Mouse (Mus musculus) E14TG2a.4 (cell line): Measurements from ENCODE around the gene Stard13.

Source experiments
- H3K27me3 ChIP-seq: 2 replicates; pipeline ENCODE4 v1.6.1; 2014; ENCODE audit warnings: low read length, control low read depth; ENCODE audit not compliant: insufficient read depth
- H3K36me3 ChIP-seq: 2 replicates; pipeline ENCODE4 v1.6.1; 2014; ENCODE audit warnings: low read length, control low read depth; ENCODE audit not compliant: insufficient read depth
- H3K4me1 ChIP-seq: replicated peaks from 2 replicates; pipeline ENCODE4 v1.6.1; 2014; ENCODE audit warnings: low read depth, low read length, control low read depth
- H3K4me3 ChIP-seq: replicated peaks from 2 replicates; pipeline ENCODE4 v1.5.1; 2014; ENCODE audit warnings: mild to moderate bottlenecking, low read length
- H3K9me3 ChIP-seq: 2 replicates; pipeline ENCODE4 v1.6.1; 2014; ENCODE audit warnings: low read length, control low read depth
- CTCF ChIP-seq: conservative IDR thresholded peaks from 2 replicates; pipeline ENCODE4 v1.5.1; 2014; ENCODE audit warnings: low read length
- NANOG ChIP-seq: IDR thresholded peaks from 2 replicates; pipeline ENCODE4 v1.6.1; 2014; ENCODE audit warnings: borderline replicate concordance, low read length, mixed read lengths
- POU5F1 ChIP-seq: IDR thresholded peaks from 2 replicates; pipeline ENCODE4 v1.6.1; 2014; ENCODE audit warnings: low read length, borderline replicate concordance

The Stard13 gene

DNA sequence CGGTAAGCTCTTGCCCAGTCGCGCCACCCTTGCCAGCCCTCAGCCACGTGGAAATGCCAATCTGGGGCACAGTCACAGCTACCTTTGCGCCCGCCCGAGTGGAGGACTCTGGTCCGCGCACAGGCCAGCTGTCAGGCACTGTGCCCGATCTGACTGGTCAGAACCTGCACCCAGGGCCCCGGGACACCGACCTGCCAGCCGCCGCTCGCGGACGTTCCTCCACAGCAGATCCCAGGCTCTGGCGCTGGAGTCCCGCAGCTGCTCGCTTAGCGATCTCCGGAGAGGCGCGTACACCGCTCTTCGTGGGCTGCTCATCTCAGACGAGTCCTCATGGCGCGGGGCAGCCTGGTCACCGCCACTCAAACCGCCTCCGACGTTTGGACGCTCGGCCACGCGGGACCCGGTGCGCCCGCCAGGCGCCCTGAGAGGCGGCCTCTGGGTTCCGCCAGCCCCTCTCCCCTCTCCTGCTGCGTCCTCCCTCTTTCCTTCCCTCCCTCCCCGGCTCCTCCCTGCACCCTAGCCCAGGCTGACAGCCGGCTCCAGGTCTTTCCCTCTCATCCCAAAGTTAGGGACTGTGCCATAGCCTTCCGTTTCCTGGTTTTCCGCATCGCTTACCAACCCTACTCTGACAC, at the start of gene Stard13:
Gene Stard13 (minus strand): TSS at position 437 of the 632 bp plus-strand sequence.
- H3K4me3 ChIP-seq: peak within 1 kb of the TSS; percentile 82
- no peaks in the 10 kb centered on the region for H3K9me3 ChIP-seq

DNA sequence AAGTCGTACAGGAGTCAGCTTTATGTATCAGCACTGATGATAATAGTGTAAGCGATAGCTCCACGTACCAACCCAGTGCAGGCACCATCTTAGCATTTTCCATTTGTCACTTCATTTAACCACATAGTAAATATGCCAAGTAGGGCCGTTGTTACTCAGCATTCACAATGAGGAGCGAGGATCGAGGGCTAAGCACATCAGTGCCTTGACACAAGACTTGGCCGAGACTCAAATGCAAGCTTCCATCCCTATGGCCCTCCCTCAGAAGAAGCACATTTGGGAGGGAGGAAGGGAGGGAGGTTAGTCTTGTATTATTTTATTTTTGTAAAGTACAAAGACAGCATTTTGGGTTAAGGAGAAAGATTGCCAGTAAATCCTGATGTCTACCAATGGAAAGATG, 45.9 kb upstream of the Stard13 start:
- Histone ChIP-seq H3K36me3 (no peaks in the 10 kb centered on the region), H3K4me3 (no peak overlapping the region), H3K27me3 (no peaks in the 10 kb centered on the region), H3K4me1 (no peaks in the 10 kb centered on the region), H3K9me3 (no peaks in the 10 kb centered on the region)
- TF ChIP-seq CTCF: no peak
- TF ChIP-seq POU5F1: no peak
- TF ChIP-seq NANOG: no peak

More for the DNA sequence above, at the start of gene Stard13:
- no peaks in the 10 kb centered on the region for H3K36me3 ChIP-seq
- peaks cover 40% of the 10 kb centered on the region for H3K27me3 ChIP-seq
- peaks cover 38% of the 10 kb centered on the region for H3K4me1 ChIP-seq
- TF ChIP-seq CTCF (no peak), NANOG (no peak), POU5F1 (no peak)

DNA sequence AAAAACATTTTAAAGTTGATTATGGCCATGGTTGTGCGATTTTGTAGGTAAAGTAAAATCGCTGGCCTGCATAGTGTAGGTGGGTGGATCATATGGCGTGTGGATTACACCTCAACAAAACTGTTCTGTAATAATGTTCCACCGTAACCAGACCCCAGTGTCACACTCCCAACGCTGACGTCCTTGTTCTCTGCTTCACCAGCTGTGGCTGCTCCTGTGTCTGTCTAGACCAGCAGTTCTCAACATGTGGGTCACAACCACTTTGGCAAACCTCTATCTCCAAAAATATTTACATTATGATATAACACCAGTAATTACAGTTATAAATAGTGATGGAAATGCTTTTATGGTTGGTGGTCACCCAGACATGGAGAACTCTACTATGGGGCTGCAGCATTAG, 44.3 kb upstream of the Stard13 start:
- Histone ChIP-seq H3K27me3 (no peaks in the 10 kb centered on the region), H3K4me1 (no peaks in the 10 kb centered on the region), H3K9me3 (no peaks in the 10 kb centered on the region), H3K36me3 (no peaks in the 10 kb centered on the region), H3K4me3 (no peak overlapping the region)
- no peak for TF ChIP-seq POU5F1
- TF ChIP-seq NANOG: no peak
- TF ChIP-seq CTCF: no peak

DNA sequence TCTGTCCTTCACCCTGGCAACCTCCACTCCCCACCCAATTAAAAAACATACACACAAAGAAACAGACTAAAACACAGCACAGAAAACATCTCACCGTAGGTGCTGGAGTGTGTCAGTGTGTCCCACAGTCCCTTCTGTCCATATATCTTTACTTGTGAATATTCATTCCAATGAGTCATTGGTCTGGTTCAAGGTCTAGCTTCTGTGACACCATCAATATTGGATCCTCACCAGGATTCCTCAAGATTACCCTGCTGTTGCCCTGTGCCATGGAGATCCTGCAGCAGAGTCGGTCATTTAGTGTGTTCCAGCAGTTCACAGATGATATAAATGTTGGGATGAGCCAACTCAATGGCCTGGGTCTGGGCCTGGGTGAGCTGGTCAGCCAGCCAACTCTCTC, 42.4 kb upstream of the Stard13 start:
- Histone ChIP-seq H3K9me3 (no peaks in the 10 kb centered on the region), H3K36me3 (no peaks in the 10 kb centered on the region), H3K4me3 (no peak overlapping the region), H3K4me1 (no peaks in the 10 kb centered on the region), H3K27me3 (no peaks in the 10 kb centered on the region)
- TF ChIP-seq NANOG (no peak), CTCF (no peak), POU5F1 (no peak)

DNA sequence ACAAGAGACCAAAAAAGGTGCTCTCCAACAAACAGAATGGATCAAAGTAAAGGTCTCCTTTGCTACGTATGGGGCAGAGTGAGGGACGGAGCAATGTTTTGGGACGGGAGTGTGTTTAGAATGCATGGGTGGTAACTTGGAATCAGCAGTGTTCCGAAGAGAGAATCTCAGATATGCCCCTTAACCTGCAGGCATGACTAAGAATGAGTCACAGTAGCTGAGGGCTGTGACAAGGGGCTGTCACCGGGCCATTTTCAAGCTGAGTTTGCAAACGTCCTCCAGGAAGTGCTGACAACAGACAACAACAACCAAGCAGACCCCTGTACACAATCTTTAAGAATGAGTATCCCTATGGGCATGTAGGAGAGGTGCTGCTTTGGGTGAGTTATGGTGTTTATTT, 40.6 kb upstream of the Stard13 start:
- Histone ChIP-seq H3K4me1 (no peaks in the 10 kb centered on the region), H3K27me3 (no peaks in the 10 kb centered on the region), H3K9me3 (no peaks in the 10 kb centered on the region), H3K36me3 (no peaks in the 10 kb centered on the region), H3K4me3 (no peak overlapping the region)
- TF ChIP-seq NANOG: no peak
- TF ChIP-seq CTCF: no peak
- no peak for TF ChIP-seq POU5F1

DNA sequence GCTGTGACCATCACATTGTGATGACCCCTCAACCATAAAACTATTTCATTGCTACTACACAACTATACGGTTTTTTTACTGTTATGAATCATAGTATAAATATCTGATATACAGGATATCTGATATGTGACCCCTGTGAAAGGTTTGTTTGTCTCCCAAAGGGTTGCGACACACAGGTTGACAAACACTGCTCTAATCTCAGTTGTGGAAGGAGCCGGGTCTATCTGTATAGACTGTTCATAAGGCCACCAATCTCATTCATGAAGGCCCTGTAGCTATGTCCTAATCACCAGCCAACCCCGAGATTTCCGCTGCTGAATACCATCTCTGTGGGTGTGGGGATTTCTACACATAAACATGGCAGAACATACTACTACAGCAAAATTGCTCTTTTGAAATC, 37.2 kb upstream of the Stard13 start:
- no peaks in the 10 kb centered on the region for H3K4me1 ChIP-seq
- H3K36me3 ChIP-seq: no peaks in the 10 kb centered on the region
- no peaks in the 10 kb centered on the region for H3K27me3 ChIP-seq
- H3K9me3 ChIP-seq: no peaks in the 10 kb centered on the region
- TF ChIP-seq CTCF (no peak), NANOG (no peak), POU5F1 (no peak)
- H3K4me3 ChIP-seq: no peak overlapping the region

DNA sequence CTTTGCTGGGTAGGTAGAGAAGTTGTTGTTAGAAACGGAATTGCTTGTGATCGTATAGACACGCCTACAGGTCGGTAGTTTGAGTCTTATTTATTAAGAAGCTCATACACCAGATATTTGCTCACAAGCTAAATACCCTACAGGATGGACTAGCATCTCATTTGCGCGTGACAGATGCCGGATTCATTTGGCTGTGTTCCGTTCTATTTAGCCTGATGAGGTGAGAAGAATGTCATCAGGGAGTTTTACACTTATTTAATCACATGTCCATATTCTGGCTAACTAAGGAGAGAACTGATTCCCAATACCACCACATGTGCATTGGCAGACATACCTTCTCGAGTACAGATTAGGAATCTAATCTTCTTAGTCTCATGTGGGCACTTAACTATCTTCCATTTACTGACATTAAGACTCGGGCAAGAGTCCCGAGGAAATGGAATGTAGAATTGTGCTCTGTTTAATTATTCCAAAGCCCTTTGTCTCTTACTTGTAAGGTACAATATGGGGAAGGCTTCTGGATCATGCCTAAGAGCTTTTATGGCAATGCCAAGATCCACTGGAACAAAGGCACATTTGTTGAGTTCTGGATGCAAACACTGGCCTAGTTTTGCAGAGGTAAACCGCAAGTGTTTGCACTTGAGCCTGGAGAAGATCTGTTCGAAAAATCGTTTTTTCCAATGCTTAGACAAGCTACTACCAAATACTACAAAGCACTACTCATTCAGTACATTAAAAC, 33.4 kb upstream of the Stard13 start:
- H3K4me3 ChIP-seq: no peak overlapping the region
- H3K4me1 ChIP-seq: no peaks in the 10 kb centered on the region
- H3K27me3 ChIP-seq: no peaks in the 10 kb centered on the region
- TF ChIP-seq POU5F1 (no peak), CTCF (no peak), NANOG (no peak)
- H3K36me3 ChIP-seq: no peaks in the 10 kb centered on the region
- no peaks in the 10 kb centered on the region for H3K9me3 ChIP-seq

DNA sequence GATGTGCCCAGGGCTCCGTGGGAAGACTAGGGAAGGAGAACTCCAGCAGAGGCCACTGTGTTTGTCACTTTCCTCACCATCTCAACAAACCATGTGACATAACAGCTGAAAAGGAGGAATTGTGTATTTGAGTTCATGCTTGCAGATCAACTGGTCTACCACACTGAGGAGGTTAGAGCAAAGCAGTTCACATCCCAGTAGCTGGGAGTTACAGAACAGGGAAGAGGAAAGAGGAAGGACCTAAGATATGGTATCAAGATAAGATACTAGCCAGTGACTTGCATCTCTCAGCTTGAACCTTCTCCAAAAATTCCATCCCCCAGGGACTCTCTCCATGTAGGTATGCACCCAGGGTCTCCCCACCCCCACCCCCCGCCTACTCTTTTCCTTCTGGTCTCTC, 27.9 kb upstream of the Stard13 start:
- Histone ChIP-seq H3K9me3 (no peaks in the 10 kb centered on the region), H3K36me3 (no peaks in the 10 kb centered on the region), H3K4me3 (no peak overlapping the region), H3K27me3 (no peaks in the 10 kb centered on the region), H3K4me1 (no peaks in the 10 kb centered on the region)
- TF ChIP-seq CTCF (no peak), POU5F1 (no peak), NANOG (no peak)
